Mouse (Mus musculus): ENCODE data around the gene Gpsm2. TPM values are rescaled to one million over a fixed set of nuclear protein-coding genes. Genes with fewer than 3 reads are reported as not detected.

The Gpsm2 gene
- polyA plus RNA-seq (2015; fragmentation: Nextera tagmentation; extraction: Ambion mirVana): 33.7 and 36.7 TPM in 2 replicates

- peak within 1 kb of the TSS; percentile 81 for H3K4me3 ChIP-seq (replicated peaks; ENCODE audit: low read length)
- ATAC-seq: peak; percentile 99
- H3K9ac ChIP-seq (replicated peaks; ENCODE audit: low read depth, low read length): peak within 1 kb of the TSS; percentile 87
- H3K27ac ChIP-seq (ENCODE audit: low read length): peak within 1 kb of the TSS; percentile 82
- H3K9me3 ChIP-seq (ENCODE audit: control insufficient read depth, low read length): no peaks in the 10 kb centered on the region
- H3K4me2 ChIP-seq (ENCODE audit: low read length): peak within 1 kb of the TSS; percentile 86
- no peaks in the 10 kb centered on the region for H3K27me3 ChIP-seq (replicated peaks; ENCODE audit: control insufficient read depth, insufficient read depth, low read length)
- no peaks in the 10 kb centered on the region for H3K36me3 ChIP-seq (ENCODE audit: control insufficient read depth, insufficient read depth)
- WGBS: 1% methylated on average over 42 of the region's 53 CpGs
- peaks cover 17% of the 10 kb centered on the region for H3K4me1 ChIP-seq (replicated peaks; ENCODE audit: control insufficient read depth, insufficient read depth, low read length)
Measured at GRCm38 (mm10) chr3:108722036-108722872, at the start of gene Gpsm2. Gene Gpsm2, minus strand, starts transcription at chr3:108722309.

- H3K36me3 ChIP-seq (ENCODE audit: control insufficient read depth, insufficient read depth): no peaks in the 10 kb centered on the region
- H3K27ac ChIP-seq (ENCODE audit: low read length): no peak overlapping the region; the same call in 1 of the 2 replicates
- ATAC-seq: peak; percentile 84
- H3K9ac ChIP-seq (replicated peaks; ENCODE audit: low read depth, low read length): no peak overlapping the region
- no peak overlapping the region for H3K4me3 ChIP-seq (replicated peaks; ENCODE audit: low read length)
- peaks cover 4% of the 10 kb centered on the region; the same call in 1 of the 2 replicates for H3K4me1 ChIP-seq (replicated peaks; ENCODE audit: control insufficient read depth, insufficient read depth, low read length)
- WGBS: 25% methylated on average over 6 of the region's 6 CpGs
- no peaks in the 10 kb centered on the region for H3K9me3 ChIP-seq (ENCODE audit: control insufficient read depth, low read length)
- no peaks in the 10 kb centered on the region for H3K27me3 ChIP-seq (replicated peaks; ENCODE audit: control insufficient read depth, insufficient read depth, low read length)
- no peak overlapping the region for H3K4me2 ChIP-seq (ENCODE audit: low read length)
Measured at GRCm38 (mm10) chr3:108770725-108771368, 48.7 kb upstream of the Gpsm2 start.

GRCm38 (mm10) chr3:108769547-108769946 is 47.4 kb upstream of the Gpsm2 start:
- no peak overlapping the region for H3K4me2 ChIP-seq (ENCODE audit: low read length)
- no peak overlapping the region for H3K27ac ChIP-seq (ENCODE audit: low read length)
- no peaks in the 10 kb centered on the region for H3K27me3 ChIP-seq (replicated peaks; ENCODE audit: control insufficient read depth, insufficient read depth, low read length)
- H3K4me1 ChIP-seq (replicated peaks; ENCODE audit: control insufficient read depth, insufficient read depth, low read length): peaks cover 4% of the 10 kb centered on the region; the same call in 1 of the 2 replicates
- WGBS: 91% methylated on average over 6 of the region's 6 CpGs
- H3K9ac ChIP-seq (replicated peaks; ENCODE audit: low read depth, low read length): no peak overlapping the region
- ATAC-seq: no peak
- no peaks in the 10 kb centered on the region for H3K9me3 ChIP-seq (ENCODE audit: control insufficient read depth, low read length)
- no peaks in the 10 kb centered on the region for H3K36me3 ChIP-seq (ENCODE audit: control insufficient read depth, insufficient read depth)
- H3K4me3 ChIP-seq (replicated peaks; ENCODE audit: low read length): no peak overlapping the region

- Histone ChIP-seq H3K9me3 (ENCODE audit: control insufficient read depth, low read length) (no peaks in the 10 kb centered on the region), H3K4me2 (ENCODE audit: low read length) (no peak overlapping the region), H3K36me3 (ENCODE audit: control insufficient read depth, insufficient read depth) (no peaks in the 10 kb centered on the region), H3K27ac (ENCODE audit: low read length) (no peak overlapping the region), H3K4me3 (replicated peaks; ENCODE audit: low read length) (no peak overlapping the region), H3K27me3 (replicated peaks; ENCODE audit: control insufficient read depth, insufficient read depth, low read length) (no peaks in the 10 kb centered on the region), H3K9ac (replicated peaks; ENCODE audit: low read depth, low read length) (no peak overlapping the region), H3K4me1 (replicated peaks; ENCODE audit: control insufficient read depth, insufficient read depth, low read length) (peaks cover 4% of the 10 kb centered on the region; the same call in 1 of the 2 replicates)
- 89% methylated on average over 10 of the region's 10 CpGs for WGBS
- ATAC-seq: no peak
Measured at GRCm38 (mm10) chr3:108767416-108767815, 45.3 kb upstream of the Gpsm2 start.

- Histone ChIP-seq H3K27ac (ENCODE audit: low read length) (no peak overlapping the region), H3K4me1 (replicated peaks; ENCODE audit: control insufficient read depth, insufficient read depth, low read length) (peaks cover 4% of the 10 kb centered on the region; the same call in 1 of the 2 replicates), H3K36me3 (ENCODE audit: control insufficient read depth, insufficient read depth) (no peaks in the 10 kb centered on the region), H3K4me2 (ENCODE audit: low read length) (no peak overlapping the region), H3K4me3 (replicated peaks; ENCODE audit: low read length) (no peak overlapping the region), H3K27me3 (replicated peaks; ENCODE audit: control insufficient read depth, insufficient read depth, low read length) (no peaks in the 10 kb centered on the region), H3K9ac (replicated peaks; ENCODE audit: low read depth, low read length) (no peak overlapping the region), H3K9me3 (ENCODE audit: control insufficient read depth, low read length) (no peaks in the 10 kb centered on the region)
- 88% methylated on average over 7 of the region's 7 CpGs for WGBS
- no peak for ATAC-seq
Measured at GRCm38 (mm10) chr3:108766943-108767342, 44.8 kb upstream of the Gpsm2 start.

GRCm38 (mm10) chr3:108765476-108765875 is 43.4 kb upstream of the Gpsm2 start:
- no peaks in the 10 kb centered on the region for H3K4me1 ChIP-seq (replicated peaks; ENCODE audit: control insufficient read depth, insufficient read depth, low read length)
- 91% methylated on average over 7 of the region's 7 CpGs for WGBS
- no peaks in the 10 kb centered on the region for H3K36me3 ChIP-seq (ENCODE audit: control insufficient read depth, insufficient read depth)
- H3K27ac ChIP-seq (ENCODE audit: low read length): no peak overlapping the region
- ATAC-seq: no peak
- no peak overlapping the region for H3K4me2 ChIP-seq (ENCODE audit: low read length)
- H3K27me3 ChIP-seq (replicated peaks; ENCODE audit: control insufficient read depth, insufficient read depth, low read length): no peaks in the 10 kb centered on the region
- no peak overlapping the region for H3K4me3 ChIP-seq (replicated peaks; ENCODE audit: low read length)
- H3K9ac ChIP-seq (replicated peaks; ENCODE audit: low read depth, low read length): no peak overlapping the region
- H3K9me3 ChIP-seq (ENCODE audit: control insufficient read depth, low read length): no peaks in the 10 kb centered on the region

- WGBS: 42% methylated on average over 7 of the region's 7 CpGs
- no peaks in the 10 kb centered on the region for H3K4me1 ChIP-seq (replicated peaks; ENCODE audit: control insufficient read depth, insufficient read depth, low read length)
- H3K9me3 ChIP-seq (ENCODE audit: control insufficient read depth, low read length): no peaks in the 10 kb centered on the region
- no peak overlapping the region for H3K4me2 ChIP-seq (ENCODE audit: low read length)
- H3K9ac ChIP-seq (replicated peaks; ENCODE audit: low read depth, low read length): no peak overlapping the region
- no peak overlapping the region for H3K4me3 ChIP-seq (replicated peaks; ENCODE audit: low read length)
- H3K27me3 ChIP-seq (replicated peaks; ENCODE audit: control insufficient read depth, insufficient read depth, low read length): no peaks in the 10 kb centered on the region
- no peak overlapping the region for H3K27ac ChIP-seq (ENCODE audit: low read length)
- ATAC-seq: no peak
- H3K36me3 ChIP-seq (ENCODE audit: control insufficient read depth, insufficient read depth): no peaks in the 10 kb centered on the region
Measured at GRCm38 (mm10) chr3:108764976-108765375, 42.9 kb upstream of the Gpsm2 start.

GRCm38 (mm10) chr3:108763691-108764090 is 41.6 kb upstream of the Gpsm2 start:
- Histone ChIP-seq H3K9me3 (ENCODE audit: control insufficient read depth, low read length) (no peaks in the 10 kb centered on the region), H3K4me3 (replicated peaks; ENCODE audit: low read length) (no peak overlapping the region), H3K36me3 (ENCODE audit: control insufficient read depth, insufficient read depth) (no peaks in the 10 kb centered on the region), H3K9ac (replicated peaks; ENCODE audit: low read depth, low read length) (no peak overlapping the region), H3K27me3 (replicated peaks; ENCODE audit: control insufficient read depth, insufficient read depth, low read length) (no peaks in the 10 kb centered on the region), H3K4me1 (replicated peaks; ENCODE audit: control insufficient read depth, insufficient read depth, low read length) (no peaks in the 10 kb centered on the region), H3K4me2 (ENCODE audit: low read length) (no peak overlapping the region), H3K27ac (ENCODE audit: low read length) (no peak overlapping the region)
- no peak for ATAC-seq
- 66% methylated on average over 2 of the region's 2 CpGs for WGBS

- peak; percentile 64 for ATAC-seq
- no peak overlapping the region for H3K9ac ChIP-seq (replicated peaks; ENCODE audit: low read depth, low read length)
Measured at GRCm38 (mm10) chr3:108762597-108763111, 40.5 kb upstream of the Gpsm2 start.

More at GRCm38 (mm10) chr3:108762597-108763111, 40.5 kb upstream of the Gpsm2 start:
- H3K27ac ChIP-seq (ENCODE audit: low read length): no peak overlapping the region
- no peaks in the 10 kb centered on the region for H3K4me1 ChIP-seq (replicated peaks; ENCODE audit: control insufficient read depth, insufficient read depth, low read length)
- no peak overlapping the region for H3K4me2 ChIP-seq (ENCODE audit: low read length)
- 82% methylated on average over 7 of the region's 7 CpGs for WGBS
- H3K9me3 ChIP-seq (ENCODE audit: control insufficient read depth, low read length): no peaks in the 10 kb centered on the region
- H3K36me3 ChIP-seq (ENCODE audit: control insufficient read depth, insufficient read depth): no peaks in the 10 kb centered on the region
- no peaks in the 10 kb centered on the region for H3K27me3 ChIP-seq (replicated peaks; ENCODE audit: control insufficient read depth, insufficient read depth, low read length)
- no peak overlapping the region for H3K4me3 ChIP-seq (replicated peaks; ENCODE audit: low read length)
